Mouse (Mus musculus) erythroblast, embryonic 14.5 days (primary cell): ENCODE results near the gene Gpn2.

Experiments used
- GATA1 ChIP-seq: IDR thresholded peaks from 2 replicates; pipeline ENCODE4 v1.6.1; 2012; ENCODE audit warnings: low read length, inconsistent platforms, mixed read lengths
- TAL1 ChIP-seq: IDR thresholded peaks from 3 replicates; pipeline ENCODE4 v1.6.1; 2012; ENCODE audit warnings: low read length, inconsistent platforms, mixed read lengths

DNA sequence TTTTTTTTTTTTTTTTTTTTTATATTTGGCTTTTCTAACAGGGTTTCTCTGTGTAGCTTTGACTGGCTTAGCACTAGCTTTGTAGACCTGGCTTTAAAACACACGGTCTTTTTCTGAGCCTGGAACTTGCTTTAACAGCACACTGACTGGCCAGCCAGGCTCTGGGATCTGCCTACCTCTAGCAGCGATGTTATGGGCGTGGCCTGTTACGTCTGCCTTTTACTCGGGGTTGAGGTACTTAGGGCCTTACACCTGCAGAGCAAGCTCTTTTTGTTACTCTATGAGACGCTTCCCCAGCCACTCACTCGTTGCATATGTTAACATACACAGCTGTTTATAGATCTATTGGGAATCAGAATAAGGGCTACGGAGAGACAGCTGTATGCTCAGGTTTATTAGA is 16.9 kb upstream of the Gpn2 start:
- TF ChIP-seq GATA1, result no peak
- TF ChIP-seq TAL1, result no peak
